ENCODE assay signal across 18 mouse cellular contexts in the genomic region with DNA sequence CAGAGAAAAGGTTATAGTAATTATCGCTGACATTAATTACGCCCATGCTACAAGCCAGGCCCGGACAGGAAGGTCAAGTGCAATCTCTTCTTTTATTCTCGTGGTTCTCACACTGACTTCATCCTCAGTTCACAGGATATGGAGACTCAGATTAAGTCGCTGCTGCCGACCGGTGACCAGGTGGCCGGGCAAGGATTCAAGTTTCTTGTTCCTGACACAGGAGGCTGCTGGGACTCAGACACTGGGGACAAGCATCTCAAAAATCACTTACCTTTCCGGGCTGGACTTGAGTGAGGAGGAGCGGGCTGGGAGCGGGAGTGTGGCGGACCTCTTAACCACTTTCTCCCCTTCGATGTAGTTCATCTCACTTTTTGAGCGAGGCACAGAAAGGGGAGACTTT.
DNase-seq lines count a peak whose midpoint lies in the region; TF ChIP-seq lines count a peak whose summit lies in the region.
"Had no signal": no experiment of that assay in that cellular context is flagged by ENCODE, and none has a peak within 500 bp of the region (broad histone marks: within the 10 kb centered on the region; RNA-seq: fewer than 3 reads in every experiment).

No protein-coding gene starts in this region.

- H3K4me3 ChIP-seq in kidney, adult 2 months (ENCODE audit: insufficient read depth, low read depth, low read length), result no peak overlapping the region
- H3K4me3 ChIP-seq: embryonic facial prominence, embryonic 15.5 days; erythroblast, embryonic 14.5 days; forebrain, embryonic 15.5 days; heart, embryonic 13.5 days; hindbrain, embryonic 15.5 days had no signal

- no peaks in the 10 kb centered on the region for H3K27me3 ChIP-seq in kidney, adult 2 months (replicated peaks; ENCODE audit: control insufficient read depth, insufficient read depth, low read length)
- H3K27me3 ChIP-seq: embryonic facial prominence, embryonic 15.5 days; forebrain, embryonic 15.5 days; heart, embryonic 13.5 days; hindbrain, embryonic 15.5 days had no signal

- no peaks in the 10 kb centered on the region; the same call in 1 of the 2 replicates for H3K36me3 ChIP-seq in kidney, adult 2 months (ENCODE audit: control insufficient read depth, insufficient read depth, low read length)

- TF ChIP-seq CTCF in kidney, adult 2 months (conservative IDR thresholded peaks at IDR 0.05; ENCODE audit: insufficient read depth, insufficient read length, low read depth, low read length), result no peak

- 71% methylated on average over 14 of the region's 14 CpGs for WGBS in kidney, adult 2 months

- TF ChIP-seq POLR2A in kidney, adult 2 months (IDR thresholded peaks at IDR 0.05; ENCODE audit: low read depth, low read length), result no peak

- no peaks in the 10 kb centered on the region for H3K4me1 ChIP-seq in kidney, adult 2 months (ENCODE audit: control insufficient read depth, insufficient read depth, low read length)
- H3K4me1 ChIP-seq: embryonic facial prominence, embryonic 15.5 days had no signal

- peak; percentile 85 for DNase-seq in heart, adult 11 months
- no peak for DNase-seq in heart, adult 18-20 months
- peak; percentile 70 for DNase-seq in cerebellum, adult 11-12 months
- DNase-seq in cerebellum, adult 9-10 months, result peak; percentile 78
- DNase-seq in cerebellum, postnatal 25 days, result peak; percentile 77 to 87
- no peak for DNase-seq in thymus, postnatal 36 days
- DNase-seq in kidney, adult 2 months, result no peak
- no peak for DNase-seq in kidney, postnatal 25 days
- DNase-seq: adrenal gland, postnatal 10 days; embryo, embryonic 11 days; gastrocnemius, postnatal 36 days; heart, postnatal 36 days; kidney, adult 8-10 months had no signal

- no peak overlapping the region for H3K27ac ChIP-seq in kidney, adult 2 months (ENCODE audit: insufficient read depth, low read depth, low read length)
- H3K27ac ChIP-seq: embryonic facial prominence, embryonic 15.5 days; forebrain, embryonic 15.5 days; heart, embryonic 13.5 days; hindbrain, embryonic 15.5 days had no signal

Comparison
In these comparisons a context has a peak if more than half of its experiments do, and no peak if none do; other contexts are left out.
1. DNase-seq: peak in heart, adult 11 months (single experiment), cerebellum, adult 11-12 months (single experiment), cerebellum, adult 9-10 months (single experiment) and cerebellum, postnatal 25 days (2 of 2); none in heart, adult 18-20 months (0 of 2), thymus, postnatal 36 days (0 of 2), kidney, adult 2 months (single experiment) and kidney, postnatal 25 days (0 of 2).